Mouse (Mus musculus) limb, embryonic 15.5 days (tissue): Measurements from ENCODE around the gene Gm21860. TPM values are rescaled to one million over a fixed set of nuclear protein-coding genes. Genes with fewer than 3 reads are reported as not detected.
"Not testable (repeated sequence)": the region's sequence is repeated elsewhere in the genome, so short reads cannot be mapped to it uniquely, and the experiment has no call there.

Experiments used
- ATAC-seq: fragments of 200-750 bp; cut with Nextera tagmentation; 2 replicates; pipeline ENCODE4 v1.8.0; 2017; ENCODE audit warnings: low read depth, moderate TSS enrichment; ENCODE audit not compliant: insufficient number of reproducible peaks, low FRiP score, low TSS enrichment
- H3K27ac ChIP-seq: fragments of 300-500 bp; sonication (generic); 2 replicates; pipeline ENCODE4 v1.5.1; 2015; ENCODE audit warnings: moderate library complexity, mild to moderate bottlenecking, inconsistent platforms
- H3K27me3 ChIP-seq: fragments of 300-500 bp; sonication (generic); 2 replicates; pipeline ENCODE4 v1.6.1; 2015; ENCODE audit warnings: inconsistent platforms
- H3K36me3 ChIP-seq: fragments of 300-500 bp; sonication (generic); 2 replicates; pipeline ENCODE4 v1.6.1; 2015; ENCODE audit warnings: inconsistent platforms
- H3K4me1 ChIP-seq: fragments of 300-500 bp; sonication (generic); 2 replicates; pipeline ENCODE4 v1.6.1; 2015; ENCODE audit warnings: inconsistent platforms
- H3K4me2 ChIP-seq: fragments of 300-500 bp; sonication (generic); 2 replicates; pipeline ENCODE4 v1.6.1; 2015; ENCODE audit warnings: mild to moderate bottlenecking, inconsistent platforms
- H3K4me3 ChIP-seq: fragments of 300-500 bp; sonication (generic); 2 replicates; pipeline ENCODE4 v1.5.1; 2015; ENCODE audit warnings: mild to moderate bottlenecking, inconsistent platforms
- H3K9ac ChIP-seq: fragments of 300-500 bp; sonication (generic); 2 replicates; pipeline ENCODE4 v1.6.1; 2015; ENCODE audit warnings: inconsistent platforms
- H3K9me3 ChIP-seq: fragments of 300-500 bp; sonication (generic); 2 replicates; pipeline ENCODE4 v1.6.1; 2016; ENCODE audit warnings: inconsistent platforms
- WGBS: fragments of 180-500 bp; shearing (Covaris S2); methylation state at CpG from one replicate; pipeline ENCODE4 v1.1.7; 2015; 5-methylcytosine and 5-hydroxymethylcytosine counted together
- polyA plus RNA-seq: library from polyadenylated mRNA; unstranded; fragments of >200 nt; fragmentation: Nextera tagmentation; extraction: Ambion mirVana; gene quantifications from 2 replicates; pipeline ENCODE4 v1.2.1, GENCODE M21; 2015

The Gm21860 gene
- polyA plus RNA-seq, 1 experiment from 2014 or later = not detected

- ATAC-seq, H3K4me3 ChIP-seq, H3K4me1 ChIP-seq, H3K27me3 ChIP-seq, H3K9me3 ChIP-seq, H3K27ac ChIP-seq, H3K4me2 ChIP-seq, H3K9ac ChIP-seq, H3K36me3 ChIP-seq: not testable (repeated sequence)
- WGBS = 78% methylated on average over 9 of the region's 9 CpGs
Measured at GRCm38 (mm10) chrY:90718021-90718420, 36.6 kb downstream of the Gm21860 start.

- not testable (repeated sequence) for H3K36me3 ChIP-seq, H3K9ac ChIP-seq, H3K4me3 ChIP-seq, H3K4me2 ChIP-seq, H3K4me1 ChIP-seq, H3K27ac ChIP-seq, H3K9me3 ChIP-seq, ATAC-seq, H3K27me3 ChIP-seq
- 64% methylated on average over 7 of the region's 7 CpGs for WGBS
Measured at GRCm38 (mm10) chrY:90717496-90717895, 37.1 kb downstream of the Gm21860 start.

Other genes starting within 250 kb of the Gm21860 start
- not detected in 2 replicates for gene Gm47283, start 29.9 kb upstream of the Gm21860 start, polyA plus RNA-seq
- not detected in 2 replicates for gene Gm21748, start 84.4 kb upstream of the Gm21860 start, polyA plus RNA-seq